Mouse (Mus musculus) hindbrain, embryonic 12.5 days (tissue): ENCODE results near the gene Dvl1. TPM values are rescaled to one million over a fixed set of nuclear protein-coding genes. Genes with fewer than 3 reads are reported as not detected.

Source experiments
- ATAC-seq: fragments of 200-750 bp; cut with Nextera tagmentation; 2 replicates; pipeline ENCODE4 v1.8.0; 2017; ENCODE audit warnings: moderate TSS enrichment; ENCODE audit not compliant: low FRiP score
- H3K27ac ChIP-seq: fragments of 300-500 bp; sonication (generic); 2 replicates; pipeline ENCODE4 v1.5.1; 2016; ENCODE audit warnings: mild to moderate bottlenecking
- H3K27me3 ChIP-seq: fragments of 300-500 bp; sonication (generic); 2 replicates; pipeline ENCODE4 v1.6.1; 2016; ENCODE audit warnings: mild to moderate bottlenecking
- H3K36me3 ChIP-seq: fragments of 300-500 bp; sonication (generic); 2 replicates; pipeline ENCODE4 v1.6.1; 2016; ENCODE audit warnings: mild to moderate bottlenecking
- H3K4me1 ChIP-seq: fragments of 300-500 bp; sonication (generic); 2 replicates; pipeline ENCODE4 v1.6.1; 2016
- H3K4me2 ChIP-seq: fragments of 300-500 bp; sonication (generic); replicated peaks from 2 replicates; pipeline ENCODE4 v1.6.1; 2016; ENCODE audit warnings: mild to moderate bottlenecking
- H3K4me3 ChIP-seq: fragments of 300-500 bp; sonication (generic); 2 replicates; pipeline ENCODE4 v1.5.1; 2016; ENCODE audit warnings: mild to moderate bottlenecking
- H3K9ac ChIP-seq: fragments of 300-500 bp; sonication (generic); 2 replicates; pipeline ENCODE4 v1.6.1; 2016; ENCODE audit warnings: mild to moderate bottlenecking, moderate library complexity
- H3K9me3 ChIP-seq: fragments of 300-500 bp; sonication (generic); replicated peaks from 2 replicates; pipeline ENCODE4 v1.6.1; 2016; ENCODE audit warnings: mild to moderate bottlenecking
- WGBS: fragments of 180-500 bp; shearing (Covaris S2); methylation state at CpG from one replicate; pipeline ENCODE4 v1.1.7; 2016; 5-methylcytosine and 5-hydroxymethylcytosine counted together
- polyA plus RNA-seq: library from polyadenylated mRNA; unstranded; fragments of >200 nt; fragmentation: Nextera tagmentation; extraction: Ambion mirVana; gene quantifications from 2 replicates; pipeline ENCODE4 v1.2.1, GENCODE M21; 2016

The Dvl1 gene
- 18.6 and 20.0 TPM in 2 replicates for polyA plus RNA-seq

- ATAC-seq: peak; percentile 90
- peaks cover 31% of the 10 kb centered on the region for H3K4me1 ChIP-seq
- WGBS: 2% methylated on average over 58 of the region's 65 CpGs
Observed at GRCm38 (mm10) chr4:155846871-155847578, at the start of gene Dvl1. TSS of gene Dvl1 (plus strand) at chr4:155847402.

DNA sequence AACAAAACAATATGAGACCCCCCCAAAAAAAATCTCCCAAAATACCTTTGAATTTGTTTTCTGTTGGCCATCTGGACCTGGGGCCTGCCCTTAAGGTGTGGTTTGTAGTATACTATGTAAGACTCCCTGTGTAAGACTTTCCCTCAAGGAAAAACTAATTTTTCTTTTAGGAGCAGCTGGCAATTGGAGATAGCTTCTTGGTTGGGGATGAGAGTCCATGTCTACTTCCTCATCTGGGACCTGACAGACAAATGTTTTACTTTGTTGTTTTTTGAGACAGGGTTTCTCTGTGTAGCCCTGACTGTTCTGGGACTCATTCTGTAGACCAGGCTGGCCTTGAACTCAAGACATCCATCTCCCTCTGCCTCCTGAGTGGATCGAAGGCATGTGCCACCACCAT, 45.1 kb upstream of the Dvl1 start:
- Histone ChIP-seq H3K4me1 (peaks cover 17% of the 10 kb centered on the region), H3K9ac (no peak overlapping the region), H3K27me3 (no peaks in the 10 kb centered on the region), H3K36me3 (peaks cover 6% of the 10 kb centered on the region; the same call in 1 of the 2 replicates), H3K4me2 (no peak overlapping the region), H3K9me3 (no peaks in the 10 kb centered on the region), H3K27ac (no peak overlapping the region), H3K4me3 (no peak overlapping the region)
- WGBS: 100% methylated on average over 1 of the region's 1 CpGs
- ATAC-seq: no peak

More at GRCm38 (mm10) chr4:155846871-155847578, at the start of gene Dvl1:
- Histone ChIP-seq H3K27ac (peak within 1 kb of the TSS; percentile 79), H3K4me2 (peak within 1 kb of the TSS; percentile 88), H3K27me3 (0 out of 2 replicates have a peak, but pooled peaks cover under 1% of the 10 kb centered on the region), H3K36me3 (peaks cover 5% of the 10 kb centered on the region; the same call in 1 of the 2 replicates), H3K4me3 (peak within 1 kb of the TSS; percentile 86), H3K9ac (peak within 1 kb of the TSS; percentile 94), H3K9me3 (no peaks in the 10 kb centered on the region)

- peak within 1 kb of the TSS; percentile 89 for H3K9ac ChIP-seq
- H3K4me2 ChIP-seq: peak within 1 kb of the TSS; percentile 65
- H3K4me3 ChIP-seq: peak within 1 kb of the TSS; percentile 94
- WGBS: 10% methylated on average over 12 of the region's 12 CpGs
- ATAC-seq: peak; percentile 31; the same call in 1 of the 2 replicates
- H3K27ac ChIP-seq: peak within 1 kb of the TSS; percentile 73
- peaks cover 17% of the 10 kb centered on the region for H3K4me1 ChIP-seq
- H3K9me3 ChIP-seq: no peaks in the 10 kb centered on the region
- H3K36me3 ChIP-seq: peaks cover 12% of the 10 kb centered on the region
- no peaks in the 10 kb centered on the region for H3K27me3 ChIP-seq
Observed at GRCm38 (mm10) chr4:155802741-155803339, 44.4 kb upstream of the Dvl1 start, which contains the start of gene Mrpl20. TSS of gene Mrpl20 (plus strand) at chr4:155802878.

DNA sequence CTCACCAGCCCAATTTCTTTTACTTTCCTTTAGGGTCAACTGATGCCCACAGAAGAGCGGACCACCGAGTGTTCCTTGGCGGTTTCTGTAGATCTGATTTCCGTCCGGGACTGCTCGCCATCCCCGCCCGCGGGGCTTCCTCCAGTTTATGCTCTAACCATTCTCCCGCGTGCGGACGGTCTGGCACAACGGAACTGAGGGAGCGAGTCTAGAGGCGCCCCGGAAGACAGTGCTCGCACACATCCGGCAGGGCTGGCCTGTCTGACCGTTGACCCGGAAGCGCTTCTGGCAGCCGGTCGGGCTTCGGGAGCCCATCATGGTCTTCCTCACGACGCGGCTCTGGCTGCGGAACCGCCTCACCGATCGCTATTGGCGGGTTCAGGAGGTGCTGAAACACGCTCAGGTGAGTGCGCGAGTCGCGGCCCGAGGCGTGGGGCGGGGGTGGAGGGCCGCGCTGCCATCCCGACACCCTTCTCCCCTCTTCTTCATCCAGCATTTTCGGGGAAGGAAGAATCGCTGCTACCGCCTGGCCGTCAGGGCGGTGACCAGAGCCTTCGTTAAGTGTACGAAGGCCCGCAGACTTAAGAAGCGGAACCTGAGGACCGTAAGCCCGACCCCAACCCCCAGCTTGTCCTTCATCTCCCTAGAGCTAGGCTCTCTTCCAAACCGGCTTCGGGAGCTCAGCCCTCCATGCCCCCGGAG, 43.7 kb upstream of the Dvl1 start:
- Histone ChIP-seq H3K9ac (peak overlapping the region; percentile 89), H3K27ac (peak overlapping the region; percentile 73), H3K4me1 (peaks cover 17% of the 10 kb centered on the region), H3K36me3 (peaks cover 19% of the 10 kb centered on the region), H3K27me3 (no peaks in the 10 kb centered on the region), H3K4me2 (peak overlapping the region; percentile 65), H3K4me3 (peak overlapping the region; percentile 94), H3K9me3 (no peaks in the 10 kb centered on the region)
- WGBS: under 1% methylated on average over 58 of the region's 58 CpGs
- peak; percentile 96 for ATAC-seq

- Histone ChIP-seq H3K36me3 (peaks cover 46% of the 10 kb centered on the region), H3K27me3 (no peaks in the 10 kb centered on the region), H3K27ac (no peak overlapping the region), H3K4me1 (peaks cover 24% of the 10 kb centered on the region), H3K9me3 (no peaks in the 10 kb centered on the region), H3K9ac (no peak overlapping the region), H3K4me2 (no peak overlapping the region), H3K4me3 (no peak overlapping the region)
- 87% methylated on average over 3 of the region's 3 CpGs for WGBS
- ATAC-seq: no peak
Observed at GRCm38 (mm10) chr4:155807841-155808240, 39.4 kb upstream of the Dvl1 start.

- ATAC-seq: peak; percentile 99
- H3K4me1 ChIP-seq: peaks cover 25% of the 10 kb centered on the region
- peak within 1 kb of the TSS; percentile 92 for H3K4me3 ChIP-seq
- no peaks in the 10 kb centered on the region for H3K27me3 ChIP-seq
- H3K27ac ChIP-seq: peak within 1 kb of the TSS; percentile 88
- H3K9me3 ChIP-seq: no peaks in the 10 kb centered on the region
- peak within 1 kb of the TSS; percentile 82 for H3K4me2 ChIP-seq
- peak within 1 kb of the TSS; percentile 98 for H3K9ac ChIP-seq
- WGBS: under 1% methylated on average over 41 of the region's 60 CpGs
- H3K36me3 ChIP-seq: peaks cover 72% of the 10 kb centered on the region
Observed at GRCm38 (mm10) chr4:155811929-155812664, 35.1 kb upstream of the Dvl1 start, which contains the start of gene Ccnl2. TSS of gene Ccnl2 (plus strand) at chr4:155812489.

- 0% methylated on average over 49 of the region's 49 CpGs for WGBS
- Histone ChIP-seq H3K4me2 (peak overlapping the region; percentile 82), H3K4me1 (peaks cover 25% of the 10 kb centered on the region), H3K9me3 (no peaks in the 10 kb centered on the region), H3K27ac (peak overlapping the region; percentile 85), H3K27me3 (no peaks in the 10 kb centered on the region), H3K4me3 (peak overlapping the region; percentile 92), H3K9ac (peak overlapping the region; percentile 98), H3K36me3 (peaks cover 72% of the 10 kb centered on the region)
- ATAC-seq: peak; percentile 53
Observed at GRCm38 (mm10) chr4:155812665-155813181, 34.5 kb upstream of the Dvl1 start.

DNA sequence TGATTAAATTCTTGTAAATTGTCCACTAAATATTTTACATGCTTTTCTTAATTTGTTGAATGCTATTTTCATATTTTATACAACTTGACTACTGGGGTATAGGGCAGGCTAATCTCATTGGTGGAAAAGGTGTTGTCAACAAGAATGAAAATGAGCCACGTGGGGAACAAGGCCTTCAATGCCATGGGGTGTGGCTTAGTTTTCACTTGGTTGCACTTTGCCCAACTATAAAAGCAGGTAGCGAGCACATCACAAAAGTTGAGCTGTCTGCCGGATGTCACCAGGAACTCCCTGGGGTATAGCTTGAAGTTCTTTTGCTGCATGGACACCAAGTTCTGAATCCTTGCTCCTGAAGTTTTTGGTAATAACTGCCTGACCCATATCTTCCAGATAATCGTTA, 29.7 kb upstream of the Dvl1 start:
- H3K27me3 ChIP-seq: no peaks in the 10 kb centered on the region
- H3K4me1 ChIP-seq: peaks cover 16% of the 10 kb centered on the region
- H3K27ac ChIP-seq: no peak overlapping the region
- H3K4me2 ChIP-seq: no peak overlapping the region
- no peak overlapping the region for H3K9ac ChIP-seq
- H3K9me3 ChIP-seq: no peaks in the 10 kb centered on the region
- no peak overlapping the region for H3K4me3 ChIP-seq
- ATAC-seq: no peak
- 85% methylated on average over 4 of the region's 4 CpGs for WGBS
- peaks cover 83% of the 10 kb centered on the region for H3K36me3 ChIP-seq

DNA sequence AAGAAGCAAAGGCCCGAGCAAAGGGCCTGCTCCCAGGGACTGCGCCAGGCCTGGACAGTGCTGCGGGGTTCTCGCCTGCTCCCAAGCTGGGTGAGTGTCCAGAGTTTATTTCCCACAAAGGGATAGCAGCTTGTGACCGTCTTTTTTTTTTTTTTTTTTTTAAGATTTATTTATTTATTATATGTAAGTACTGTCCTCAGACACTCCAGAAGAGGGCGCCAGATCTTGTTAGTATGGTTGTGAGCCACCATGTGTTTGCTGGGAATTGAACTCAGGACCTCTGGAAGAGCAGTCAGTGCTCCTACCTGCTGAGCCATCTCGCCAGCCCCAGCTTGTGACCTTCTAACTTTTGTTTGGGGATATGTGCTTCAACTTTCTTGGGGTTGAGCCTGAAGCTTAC, 26.2 kb upstream of the Dvl1 start:
- no peak for ATAC-seq
- H3K9ac ChIP-seq: no peak overlapping the region
- no peak overlapping the region for H3K4me2 ChIP-seq
- H3K4me1 ChIP-seq: no peaks in the 10 kb centered on the region
- H3K9me3 ChIP-seq: no peaks in the 10 kb centered on the region
- H3K36me3 ChIP-seq: peaks cover 87% of the 10 kb centered on the region
- WGBS: 80% methylated on average over 7 of the region's 7 CpGs
- no peak overlapping the region for H3K27ac ChIP-seq
- no peaks in the 10 kb centered on the region for H3K27me3 ChIP-seq
- H3K4me3 ChIP-seq: no peak overlapping the region

DNA sequence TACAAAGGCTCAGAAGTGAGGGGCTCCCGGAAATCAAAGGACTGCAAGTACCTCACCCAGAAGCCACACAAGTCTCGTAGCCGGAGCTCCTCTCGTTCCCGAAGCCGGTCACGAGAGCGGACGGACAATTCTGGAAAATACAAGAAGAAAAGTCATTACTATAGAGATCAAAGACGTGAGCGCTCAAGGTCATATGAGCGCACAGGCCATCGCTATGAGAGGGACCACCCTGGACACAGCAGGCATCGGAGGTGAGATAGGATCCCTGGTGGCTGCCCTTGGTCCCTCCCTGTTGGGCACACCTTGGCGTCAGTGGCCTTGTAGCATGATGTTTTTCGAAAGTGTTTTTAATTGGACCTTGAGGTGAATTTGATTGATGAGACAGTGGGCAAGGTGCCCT, 23.8 kb upstream of the Dvl1 start:
- ATAC-seq: no peak
- no peaks in the 10 kb centered on the region for H3K27me3 ChIP-seq
- H3K27ac ChIP-seq: no peak overlapping the region
- H3K9me3 ChIP-seq: no peaks in the 10 kb centered on the region
- H3K36me3 ChIP-seq: peaks cover 79% of the 10 kb centered on the region
- no peak overlapping the region for H3K4me3 ChIP-seq
- 96% methylated on average over 16 of the region's 16 CpGs for WGBS
- no peak overlapping the region for H3K4me2 ChIP-seq
- H3K9ac ChIP-seq: no peak overlapping the region
- no peaks in the 10 kb centered on the region for H3K4me1 ChIP-seq

DNA sequence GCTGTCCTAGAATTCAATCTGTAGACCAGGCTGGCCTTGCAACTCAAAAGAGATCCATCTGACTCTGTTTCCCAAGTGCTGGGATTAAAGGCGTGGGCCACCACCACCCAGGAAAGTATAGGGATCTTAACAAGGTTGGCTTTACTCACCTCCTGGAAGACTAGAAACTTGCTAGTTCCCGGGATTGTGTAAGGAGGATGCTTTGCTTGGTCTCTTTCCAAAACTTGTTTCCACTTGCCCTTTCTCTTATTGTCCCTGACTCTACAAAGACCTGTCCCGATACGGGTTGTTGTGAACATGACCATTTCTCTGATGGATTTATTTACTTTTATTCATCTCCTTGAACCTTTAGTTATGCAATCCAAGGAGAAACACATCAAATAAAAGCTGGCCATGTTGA, 17.3 kb upstream of the Dvl1 start:
- H3K9ac ChIP-seq: no peak overlapping the region
- no peaks in the 10 kb centered on the region for H3K27me3 ChIP-seq
- peaks cover 25% of the 10 kb centered on the region for H3K36me3 ChIP-seq
- H3K27ac ChIP-seq: no peak overlapping the region
- no peaks in the 10 kb centered on the region for H3K9me3 ChIP-seq
- no peak overlapping the region for H3K4me3 ChIP-seq
- WGBS: 95% methylated on average over 4 of the region's 4 CpGs
- ATAC-seq: no peak
- peaks cover 21% of the 10 kb centered on the region for H3K4me1 ChIP-seq
- no peak overlapping the region for H3K4me2 ChIP-seq
